Mouse (Mus musculus) cortical plate, adult 2 months (tissue): ENCODE measurements at regions not wholly inside any gene's neighbourhood (a gene's known extent, or its start where the extent isn't known, plus 50 kb on each side); places are given as distances from the start of the nearest gene placed in this dataset.

ENCODE experiments used
- CTCF ChIP-seq: fragments of 200-500 bp; IDR thresholded peaks from 2 replicates; pipeline ENCODE4 v1.5.1; 2011; ENCODE audit warnings: mild to moderate bottlenecking, control low read depth, low read length; ENCODE audit not compliant: insufficient read depth; ENCODE audit errors: extremely low read depth
- POLR2A ChIP-seq: fragments of 200-500 bp; IDR thresholded peaks from 2 replicates; pipeline ENCODE4 v1.6.1; 2011; ENCODE audit warnings: mild to moderate bottlenecking, low read length, control low read depth; ENCODE audit not compliant: insufficient read depth; ENCODE audit errors: extremely low read depth

- TF ChIP-seq POLR2A = no peak
- no peak for TF ChIP-seq CTCF
These were observed 177.7 kb upstream of the Id4 start for GRCm38 (mm10) chr13:48083294-48083693.
